Mouse (Mus musculus) spleen, postnatal 4 days (tissue): ENCODE measurements around the gene Dmwd.

ENCODE experiments used
- DNase-seq, 2 experiments: peaks; one replicate each; pipeline ENCODE4 v3.0.0; 2022; ENCODE audit warnings: low spot score in 2 of 2

The Dmwd gene

GRCm38 (mm10) chr7:19094826-19095750 lies 19.1 kb downstream of the Dmwd start:
- peak in 1 of 2 experiments; percentile 77 for DNase-seq

- DNase-seq = peak in 1 of 2 experiments; percentile 64
Observed at GRCm38 (mm10) chr7:19095751-19096110, 19.7 kb downstream of the Dmwd start.

- no peak for DNase-seq
Observed at GRCm38 (mm10) chr7:19096421-19096976, 20.5 kb downstream of the Dmwd start.

GRCm38 (mm10) chr7:19097217-19097616 lies 21.2 kb downstream of the Dmwd start:
- DNase-seq = no peak

- DNase-seq = no peak
Observed at GRCm38 (mm10) chr7:19097863-19098262, 21.8 kb downstream of the Dmwd start.

- no peak for DNase-seq
Observed at GRCm38 (mm10) chr7:19098811-19099210, 22.8 kb downstream of the Dmwd start.

- DNase-seq = no peak
Observed at GRCm38 (mm10) chr7:19100290-19100689, 24.3 kb downstream of the Dmwd start.

- DNase-seq = no peak
Observed at GRCm38 (mm10) chr7:19103741-19104140, 27.7 kb downstream of the Dmwd start.

GRCm38 (mm10) chr7:19104486-19104885 lies 28.5 kb downstream of the Dmwd start:
- no peak for DNase-seq

GRCm38 (mm10) chr7:19107436-19107835 lies 31.4 kb downstream of the Dmwd start:
- DNase-seq = no peak

- no peak for DNase-seq
Observed at GRCm38 (mm10) chr7:19109565-19109964, 33.5 kb downstream of the Dmwd start.

- peak; percentile 52 to 75 for DNase-seq
Observed at GRCm38 (mm10) chr7:19118028-19118771, 42.2 kb downstream of the Dmwd start, which contains the start of gene Gm4969. Gene Gm4969, minus strand, starts transcription at chr7:19118368.

GRCm38 (mm10) chr7:19119083-19119482 lies 43.1 kb downstream of the Dmwd start:
- no peak for DNase-seq

GRCm38 (mm10) chr7:19119631-19120429 lies 43.8 kb downstream of the Dmwd start, which contains the start of gene Fbxo46:
Gene Fbxo46, plus strand, starts transcription at chr7:19119859.
- DNase-seq = peak; percentile 89 to 91

- DNase-seq = no peak
Observed at GRCm38 (mm10) chr7:19121686-19122085, 45.7 kb downstream of the Dmwd start.

GRCm38 (mm10) chr7:19124713-19125112 lies 48.7 kb downstream of the Dmwd start:
- DNase-seq = no peak

- no peak for DNase-seq
Observed at GRCm38 (mm10) chr7:19127744-19128143, 51.7 kb downstream of the Dmwd start.

- no peak for DNase-seq
Observed at GRCm38 (mm10) chr7:19129396-19129795, 53.4 kb downstream of the Dmwd start.

GRCm38 (mm10) chr7:19130657-19131056 lies 54.6 kb downstream of the Dmwd start:
- DNase-seq = no peak

GRCm38 (mm10) chr7:19131324-19131848 lies 55.4 kb downstream of the Dmwd start:
- peak; percentile 90 to 95 for DNase-seq
